Mouse (Mus musculus) neutrophil, adult 83 days (primary cell): ENCODE measurements around the gene Rab25. TPM values are rescaled to one million over a fixed set of nuclear protein-coding genes. Genes with fewer than 3 reads are reported as not detected.

Experiments used
- total RNA-seq, 2 experiments: library from RNA; stranded (reverse); gene quantifications; one replicate each; pipeline ENCODE4 v1.2.4; 2023

Gene Rab25
- not detected for total RNA-seq

GRCm38 (mm10) chr3:88548180-88548917, at the start of gene Rab25:
TSS of gene Rab25 (minus strand) at chr3:88548300.

DNA sequence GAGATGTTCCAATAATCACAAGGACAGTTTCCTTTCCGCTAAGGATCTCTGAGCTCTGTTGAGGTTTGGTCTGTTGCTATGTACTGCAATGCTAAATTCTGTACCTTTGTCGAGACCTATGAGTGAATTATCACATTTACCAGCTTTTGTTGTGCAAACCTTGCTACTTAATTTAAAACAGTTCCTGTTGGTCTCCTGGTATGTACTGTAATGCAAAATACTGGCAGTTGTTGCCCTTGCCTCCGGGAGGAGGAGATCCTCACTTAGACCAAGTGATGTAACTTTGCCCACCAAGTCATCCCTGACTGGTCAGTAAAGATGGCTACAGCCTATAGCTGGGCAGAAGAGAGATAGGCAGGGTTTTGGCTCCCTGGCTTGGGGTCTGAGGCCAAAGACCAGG, 27.4 kb upstream of the Rab25 start, which contains the start of gene Ssr2:
Ssr2 (plus strand) TSS at position 337 of the 400 bp plus-strand sequence.

DNA sequence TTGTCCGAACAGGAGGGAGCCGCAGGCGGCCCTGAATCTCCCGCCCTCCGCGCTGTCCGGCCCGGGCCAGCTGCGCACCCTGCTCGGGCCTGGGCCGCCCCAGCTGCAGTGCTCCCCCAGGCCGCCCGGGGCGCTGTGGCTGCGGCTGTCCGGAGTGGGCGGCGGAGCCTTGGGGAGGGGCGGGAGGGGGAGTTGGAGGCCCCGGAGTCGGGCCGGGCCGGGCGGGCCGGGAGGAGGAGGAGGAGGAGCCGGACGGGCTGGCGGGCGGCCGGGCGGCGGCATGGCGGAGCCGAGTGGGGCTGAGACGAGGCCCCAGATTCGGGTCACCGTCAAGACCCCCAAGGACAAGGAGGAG, 5.4 kb upstream of the Rab25 start, which contains the start of gene Ubqln4:
Ubqln4 (plus strand) TSS at position 234 of the 355 bp plus-strand sequence.

GRCm38 (mm10) chr3:88552676-88553524, 4.8 kb upstream of the Rab25 start, which contains the start of gene Lamtor2:
TSS of gene Lamtor2 (minus strand) at chr3:88553074.

DNA sequence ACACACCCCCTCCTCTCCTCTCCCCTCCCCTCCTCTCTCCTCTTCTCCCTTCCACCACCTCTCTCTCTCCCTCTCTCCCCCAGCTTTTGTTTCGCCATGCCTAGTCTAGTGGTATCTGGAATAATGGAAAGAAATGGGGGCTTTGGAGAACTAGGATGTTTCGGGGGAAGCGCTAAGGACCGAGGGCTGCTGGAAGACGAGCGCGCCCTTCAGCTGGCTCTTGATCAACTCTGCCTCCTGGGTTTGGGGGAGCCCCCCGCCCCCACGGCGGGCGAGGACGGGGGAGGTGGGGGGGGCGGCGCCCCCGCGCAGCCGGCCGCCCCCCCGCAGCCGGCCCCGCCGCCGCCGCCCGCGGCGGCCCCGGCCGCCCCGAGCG, 15.8 kb downstream of the Rab25 start, which contains the start of gene Mex3a:
Mex3a (plus strand) TSS at position 97 of the 376 bp plus-strand sequence.

GRCm38 (mm10) chr3:88509692-88510420, 38.2 kb downstream of the Rab25 start, which contains the start of gene Lmna:
TSS of gene Lmna (minus strand) at chr3:88509956.

Other genes starting within 250 kb of the Rab25 start
- 100 to 1,000 TPM; 114 to 115 TPM for gene Glmp, start 223.3 kb downstream of the Rab25 start, total RNA-seq
- gene Tmem79, start 212.2 kb downstream of the Rab25 start, total RNA-seq: 1 to 10 TPM; 1.2 to 1.3 TPM
- 10 to 100 TPM; 48.0 to 51.9 TPM for gene Smg5, start 212.0 kb downstream of the Rab25 start, total RNA-seq
- gene Paqr6, start 183.7 kb downstream of the Rab25 start, total RNA-seq: 1 to 10 TPM in 1 of 2 experiments, under 1 TPM in 1; 0.46 to 1.1 TPM
- 10 to 100 TPM; 15.2 to 25.3 TPM for gene Bglap3, start 175.6 kb downstream of the Rab25 start, total RNA-seq
- gene Bglap2, start 169.6 kb downstream of the Rab25 start, total RNA-seq: 10 to 100 TPM; 26.3 to 43.3 TPM
- 100 to 1,000 TPM; 105 to 139 TPM for gene Bglap, start 163.8 kb downstream of the Rab25 start, total RNA-seq
- gene Pmf1, start 138.0 kb downstream of the Rab25 start, total RNA-seq: 10 to 100 TPM; 59.0 to 65.4 TPM
- 10 to 100 TPM; 16.1 to 16.3 TPM for gene Slc25a44, start 123.2 kb downstream of the Rab25 start, total RNA-seq
- 100 to 1,000 TPM; 296 to 331 TPM for gene Sema4a, start 87.1 kb downstream of the Rab25 start, total RNA-seq
- gene Lmna, start 38.3 kb downstream of the Rab25 start, total RNA-seq: 10 to 100 TPM; 17.1 to 26.2 TPM
- under 1 TPM; 0.20 to 0.33 TPM for gene Mex3a, start 15.9 kb downstream of the Rab25 start, total RNA-seq
- 10 to 100 TPM; 74.0 to 89.2 TPM for gene Lamtor2, start 4.8 kb upstream of the Rab25 start, total RNA-seq
- 10 to 100 TPM; 20.0 to 20.2 TPM for gene Ubqln4, start 5.5 kb upstream of the Rab25 start, total RNA-seq
- gene Ssr2, start 27.6 kb upstream of the Rab25 start, total RNA-seq: 10 to 100 TPM; 77.9 to 78.3 TPM
- 100 to 1,000 TPM; 201 to 231 TPM for gene Arhgef2, start 57.7 kb upstream of the Rab25 start, total RNA-seq
- gene Rxfp4, start 104.8 kb upstream of the Rab25 start, total RNA-seq: under 1 TPM in 1 of 2 experiments, not detected in 1; 0.28 TPM
- 10 to 100 TPM; 64.7 to 80.3 TPM for gene Khdc4, start 137.5 kb upstream of the Rab25 start, total RNA-seq
- gene Rit1, start 168.5 kb upstream of the Rab25 start, total RNA-seq: 10 to 100 TPM; 41.5 to 50.4 TPM
- under 1 TPM; 0.79 to 0.83 TPM for gene Syt11, start 226.9 kb upstream of the Rab25 start, total RNA-seq